Mouse (Mus musculus) liver, adult (tissue): Measurements from ENCODE around the gene B230104I21Rik.

Experiments
- GATA4 ChIP-seq: IDR thresholded peaks from 2 replicates; pipeline ENCODE4 v1.6.1; 2014; ENCODE audit warnings: mild to moderate bottlenecking, low read length; ENCODE audit not compliant: insufficient replicate concordance

The B230104I21Rik gene

GRCm38 (mm10) chr4:154331271-154331670, 4.7 kb upstream of the B230104I21Rik start:
- TF ChIP-seq GATA4: no peak

- no peak for TF ChIP-seq GATA4
Measured at GRCm38 (mm10) chr4:154333300-154333699, 2.6 kb upstream of the B230104I21Rik start.

- no peak for TF ChIP-seq GATA4
Measured at GRCm38 (mm10) chr4:154334699-154335402, 1.1 kb upstream of the B230104I21Rik start.

GRCm38 (mm10) chr4:154336650-154337049, 723 bp downstream of the B230104I21Rik start:
- TF ChIP-seq GATA4: no peak

GRCm38 (mm10) chr4:154346731-154347522, 11.0 kb downstream of the B230104I21Rik start:
- no peak for TF ChIP-seq GATA4

GRCm38 (mm10) chr4:154348197-154348786, 12.4 kb downstream of the B230104I21Rik start:
- no peak for TF ChIP-seq GATA4

- no peak for TF ChIP-seq GATA4
Measured at GRCm38 (mm10) chr4:154352246-154352645, 16.3 kb downstream of the B230104I21Rik start.

- TF ChIP-seq GATA4: no peak
Measured at GRCm38 (mm10) chr4:154355408-154355807, 19.5 kb downstream of the B230104I21Rik start.

GRCm38 (mm10) chr4:154358370-154358769, 22.4 kb downstream of the B230104I21Rik start:
- no peak for TF ChIP-seq GATA4

GRCm38 (mm10) chr4:154358816-154359215, 22.9 kb downstream of the B230104I21Rik start:
- no peak for TF ChIP-seq GATA4

- TF ChIP-seq GATA4: no peak
Measured at GRCm38 (mm10) chr4:154359762-154360300, 23.9 kb downstream of the B230104I21Rik start.

- TF ChIP-seq GATA4: no peak
Measured at GRCm38 (mm10) chr4:154360441-154360840, 24.5 kb downstream of the B230104I21Rik start.

- no peak for TF ChIP-seq GATA4
Measured at GRCm38 (mm10) chr4:154360850-154361249, 24.9 kb downstream of the B230104I21Rik start.

GRCm38 (mm10) chr4:154364752-154365151, 28.8 kb downstream of the B230104I21Rik start:
- TF ChIP-seq GATA4: no peak

GRCm38 (mm10) chr4:154366836-154367235, 30.9 kb downstream of the B230104I21Rik start:
- TF ChIP-seq GATA4: no peak

- TF ChIP-seq GATA4: no peak
Measured at GRCm38 (mm10) chr4:154369089-154369488, 33.2 kb downstream of the B230104I21Rik start.
